Mouse (Mus musculus) liver, embryonic 14.5 days (tissue): ENCODE measurements at regions not wholly inside any gene's neighbourhood (a gene's known extent, or its start where the extent isn't known, plus 50 kb on each side); places are given as distances from the start of the nearest gene placed in this dataset.

Source experiments
- CTCF ChIP-seq: IDR thresholded peaks from 2 replicates; pipeline ENCODE4 v1.5.1; 2016; ENCODE audit warnings: antibody characterized with exemption, low read depth, control low read depth
- EP300 ChIP-seq: IDR thresholded peaks from 2 replicates; pipeline ENCODE4 v1.6.1; 2016; ENCODE audit warnings: antibody characterized with exemption, low read depth

GRCm38 (mm10) chr4:28242272-28242671 is 570.7 kb upstream of the Epha7 start:
- no peak for TF ChIP-seq CTCF
- TF ChIP-seq EP300, result no peak
